Mouse (Mus musculus): ENCODE data around the gene Tbc1d24. TPM values are rescaled to one million over a fixed set of nuclear protein-coding genes. Genes with fewer than 3 reads are reported as not detected.
A peak's percentile ranks its signal among the peaks of the same experiment; 100 is the strongest.

Tbc1d24 gene
- polyA plus RNA-seq, 1 experiment from 2014 or later: 4.2 TPM

- Histone ChIP-seq H3K9ac (peak overlapping the region; percentile 92), H3K9me3 (no peaks in the 10 kb centered on the region), H3K4me2 (peak overlapping the region; percentile 74), H3K27ac (replicated peaks) (0 out of 2 replicates have a peak overlapping the region, but pooled peaks have one; percentile 96), H3K36me3 (peaks cover 18% of the 10 kb centered on the region), H3K4me1 (peaks cover 26% of the 10 kb centered on the region), H3K27me3 (replicated peaks) (no peaks in the 10 kb centered on the region), H3K4me3 (0 out of 2 replicates have a peak overlapping the region, but pooled peaks have one; percentile 81)
- 64% methylated on average over 5 of the region's 5 CpGs for WGBS
- no peak for ATAC-seq (ENCODE audit: extremely low read depth, insufficient number of reproducible peaks, low FRiP score, low TSS enrichment)
Observed at GRCm38 (mm10) chr17:24170729-24171128, 34.6 kb downstream of the Tbc1d24 start.

GRCm38 (mm10) chr17:24170125-24170524, 35.2 kb downstream of the Tbc1d24 start:
- ATAC-seq (ENCODE audit: extremely low read depth, insufficient number of reproducible peaks, low FRiP score, low TSS enrichment): no peak
- H3K4me1 ChIP-seq: peaks cover 32% of the 10 kb centered on the region
- 63% methylated on average over 3 of the region's 3 CpGs for WGBS
- H3K27me3 ChIP-seq (replicated peaks): no peaks in the 10 kb centered on the region
- peaks cover 24% of the 10 kb centered on the region for H3K36me3 ChIP-seq
- H3K9ac ChIP-seq: peak overlapping the region; percentile 92
- peak overlapping the region; percentile 96 for H3K27ac ChIP-seq (replicated peaks)
- peak overlapping the region; percentile 74 for H3K4me2 ChIP-seq
- no peaks in the 10 kb centered on the region for H3K9me3 ChIP-seq
- peak overlapping the region; percentile 81 for H3K4me3 ChIP-seq

- Histone ChIP-seq H3K27ac (replicated peaks) (peak within 1 kb of the TSS; percentile 96), H3K9ac (peak within 1 kb of the TSS; percentile 92), H3K4me1 (peaks cover 37% of the 10 kb centered on the region), H3K4me2 (peak within 1 kb of the TSS; percentile 74), H3K27me3 (replicated peaks) (no peaks in the 10 kb centered on the region), H3K9me3 (no peaks in the 10 kb centered on the region), H3K4me3 (peak within 1 kb of the TSS; percentile 81), H3K36me3 (peaks cover 29% of the 10 kb centered on the region)
- ATAC-seq (ENCODE audit: extremely low read depth, insufficient number of reproducible peaks, low FRiP score, low TSS enrichment): peak; percentile 77
- WGBS: 1% methylated on average over 57 of the region's 58 CpGs
Observed at GRCm38 (mm10) chr17:24169317-24170065, 35.9 kb downstream of the Tbc1d24 start, which contains the start of gene Atp6v0c. Gene Atp6v0c, minus strand, starts transcription at chr17:24169702.

GRCm38 (mm10) chr17:24168590-24169277, 36.6 kb downstream of the Tbc1d24 start:
- H3K9ac ChIP-seq: peak overlapping the region; percentile 92
- H3K27ac ChIP-seq (replicated peaks): peak overlapping the region; percentile 96
- peaks cover 37% of the 10 kb centered on the region for H3K4me1 ChIP-seq
- peak overlapping the region; percentile 74 for H3K4me2 ChIP-seq
- peaks cover 31% of the 10 kb centered on the region for H3K36me3 ChIP-seq
- H3K27me3 ChIP-seq (replicated peaks): no peaks in the 10 kb centered on the region
- H3K4me3 ChIP-seq: peak overlapping the region; percentile 81
- peak; percentile 72 for ATAC-seq (ENCODE audit: extremely low read depth, insufficient number of reproducible peaks, low FRiP score, low TSS enrichment)
- WGBS: 1% methylated on average over 41 of the region's 41 CpGs
- H3K9me3 ChIP-seq: no peaks in the 10 kb centered on the region

GRCm38 (mm10) chr17:24167891-24168505, 37.4 kb downstream of the Tbc1d24 start:
- no peak for ATAC-seq (ENCODE audit: extremely low read depth, insufficient number of reproducible peaks, low FRiP score, low TSS enrichment)
- Histone ChIP-seq H3K9ac (peak overlapping the region; percentile 92), H3K36me3 (peaks cover 31% of the 10 kb centered on the region), H3K9me3 (no peaks in the 10 kb centered on the region), H3K27me3 (replicated peaks) (no peaks in the 10 kb centered on the region), H3K4me2 (peak overlapping the region; percentile 74), H3K4me1 (peaks cover 38% of the 10 kb centered on the region), H3K27ac (replicated peaks) (peak overlapping the region; percentile 96), H3K4me3 (peak overlapping the region; percentile 81)
- WGBS: 54% methylated on average over 7 of the region's 7 CpGs

- no peaks in the 10 kb centered on the region for H3K27me3 ChIP-seq (replicated peaks)
- 80% methylated on average over 6 of the region's 6 CpGs for WGBS
- H3K4me3 ChIP-seq: peak overlapping the region; percentile 81
- no peaks in the 10 kb centered on the region for H3K9me3 ChIP-seq
- peaks cover 31% of the 10 kb centered on the region for H3K36me3 ChIP-seq
- H3K4me1 ChIP-seq: peaks cover 45% of the 10 kb centered on the region
- peak overlapping the region; percentile 92 for H3K9ac ChIP-seq
- peak overlapping the region; percentile 74 for H3K4me2 ChIP-seq
- no peak for ATAC-seq (ENCODE audit: extremely low read depth, insufficient number of reproducible peaks, low FRiP score, low TSS enrichment)
- no peak overlapping the region for H3K27ac ChIP-seq (replicated peaks)
Observed at GRCm38 (mm10) chr17:24167120-24167519, 38.2 kb downstream of the Tbc1d24 start.

- Histone ChIP-seq H3K9ac (no peak overlapping the region), H3K4me2 (no peak overlapping the region; the same call in 1 of the 2 replicates), H3K4me3 (peak overlapping the region; percentile 8; the same call in 1 of the 2 replicates), H3K27me3 (replicated peaks) (no peaks in the 10 kb centered on the region), H3K9me3 (no peaks in the 10 kb centered on the region), H3K36me3 (peaks cover 31% of the 10 kb centered on the region), H3K4me1 (peaks cover 37% of the 10 kb centered on the region), H3K27ac (replicated peaks) (no peak overlapping the region)
- 79% methylated on average over 11 of the region's 11 CpGs for WGBS
- no peak for ATAC-seq (ENCODE audit: extremely low read depth, insufficient number of reproducible peaks, low FRiP score, low TSS enrichment)
Observed at GRCm38 (mm10) chr17:24164566-24165259, 40.6 kb downstream of the Tbc1d24 start.

GRCm38 (mm10) chr17:24163176-24163962, 42.0 kb downstream of the Tbc1d24 start, which contains the start of gene Amdhd2:
Gene Amdhd2, minus strand, starts transcription at chr17:24163766.
- H3K27me3 ChIP-seq (replicated peaks): no peaks in the 10 kb centered on the region
- peaks cover 31% of the 10 kb centered on the region for H3K36me3 ChIP-seq
- WGBS: under 1% methylated on average over 47 of the region's 47 CpGs
- H3K9me3 ChIP-seq: no peaks in the 10 kb centered on the region
- H3K4me1 ChIP-seq: peaks cover 35% of the 10 kb centered on the region
- H3K4me2 ChIP-seq: peak within 1 kb of the TSS; percentile 96
- H3K4me3 ChIP-seq: peak within 1 kb of the TSS; percentile 87
- ATAC-seq (ENCODE audit: extremely low read depth, insufficient number of reproducible peaks, low FRiP score, low TSS enrichment): peak; percentile 80
- peak within 1 kb of the TSS; percentile 90 for H3K27ac ChIP-seq (replicated peaks)
- peak within 1 kb of the TSS; percentile 91 for H3K9ac ChIP-seq

- Histone ChIP-seq H3K9ac (peak overlapping the region; percentile 91), H3K4me3 (peak overlapping the region; percentile 87), H3K4me2 (peak overlapping the region; percentile 96), H3K27ac (replicated peaks) (peak overlapping the region; percentile 90), H3K36me3 (peaks cover 32% of the 10 kb centered on the region), H3K27me3 (replicated peaks) (no peaks in the 10 kb centered on the region), H3K4me1 (peaks cover 28% of the 10 kb centered on the region), H3K9me3 (no peaks in the 10 kb centered on the region)
- 16% methylated on average over 17 of the region's 17 CpGs for WGBS
- ATAC-seq (ENCODE audit: extremely low read depth, insufficient number of reproducible peaks, low FRiP score, low TSS enrichment): no peak
Observed at GRCm38 (mm10) chr17:24162584-24163175, 42.7 kb downstream of the Tbc1d24 start.

GRCm38 (mm10) chr17:24161466-24161865, 43.9 kb downstream of the Tbc1d24 start:
- H3K9me3 ChIP-seq: no peaks in the 10 kb centered on the region
- H3K9ac ChIP-seq: no peak overlapping the region
- H3K4me3 ChIP-seq: 0 out of 2 replicates have a peak overlapping the region, but pooled peaks have one; percentile 2
- H3K36me3 ChIP-seq: peaks cover 29% of the 10 kb centered on the region
- no peaks in the 10 kb centered on the region for H3K27me3 ChIP-seq (replicated peaks)
- H3K4me1 ChIP-seq: peaks cover 22% of the 10 kb centered on the region
- no peak for ATAC-seq (ENCODE audit: extremely low read depth, insufficient number of reproducible peaks, low FRiP score, low TSS enrichment)
- 70% methylated on average over 5 of the region's 5 CpGs for WGBS
- peak overlapping the region; percentile 96 for H3K4me2 ChIP-seq
- H3K27ac ChIP-seq (replicated peaks): no peak overlapping the region

All from heart, embryonic 13.5 days (tissue).